Mouse (Mus musculus): Measurements from ENCODE around the gene Cpsf3.

DNA sequence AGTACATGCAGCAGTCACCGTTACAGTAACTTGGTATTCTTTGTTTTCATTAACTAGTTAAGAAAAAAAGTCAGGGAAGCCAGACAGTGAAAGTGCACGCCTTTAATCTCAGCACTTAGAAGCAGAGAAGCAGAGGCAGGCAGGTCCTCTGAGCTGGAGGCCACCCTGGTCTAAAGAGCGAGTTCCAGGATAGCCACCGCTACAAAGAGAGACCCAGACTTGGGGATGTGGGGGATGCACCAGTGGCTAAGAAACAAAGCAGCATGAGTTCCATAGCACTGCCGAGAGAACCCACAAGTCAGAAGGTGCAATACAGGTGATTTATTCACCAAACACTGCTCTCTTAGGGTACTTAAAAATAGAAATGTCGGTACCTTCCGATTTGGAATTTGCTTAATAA lies 47.8 kb downstream of the Cpsf3 start:
- TF ChIP-seq POLR2A (IDR thresholded peaks at IDR 0.05; ENCODE audit: low read depth, low read length) (no peak), CTCF (IDR thresholded peaks at IDR 0.05; ENCODE audit: borderline replicate concordance, insufficient read depth, low read length) (no peak)

Data from embryonic fibroblast, embryonic 13.5 days (primary cell).